Mouse (Mus musculus) stomach, embryonic 15.5 days (tissue): ENCODE results near the gene Scamp5. TPM values are rescaled to one million over a fixed set of nuclear protein-coding genes. Genes with fewer than 3 reads are reported as not detected.

Experiments
- ATAC-seq: fragments of 200-750 bp; cut with Nextera tagmentation; 2 replicates; pipeline ENCODE4 v1.8.0; 2017; ENCODE audit warnings: low read depth, moderate number of reproducible peaks, moderate TSS enrichment; ENCODE audit not compliant: insufficient read depth, low FRiP score
- H3K27ac ChIP-seq: fragments of 300-500 bp; sonication (generic); 2 replicates; pipeline ENCODE4 v1.5.1; 2015; ENCODE audit warnings: mild to moderate bottlenecking, inconsistent platforms
- H3K27me3 ChIP-seq: fragments of 300-500 bp; sonication (generic); replicated peaks from 2 replicates; pipeline ENCODE4 v1.6.1; 2015; ENCODE audit warnings: inconsistent platforms
- H3K36me3 ChIP-seq: fragments of 300-500 bp; sonication (generic); 2 replicates; pipeline ENCODE4 v1.6.1; 2015; ENCODE audit warnings: inconsistent platforms
- H3K4me1 ChIP-seq: fragments of 300-500 bp; sonication (generic); 2 replicates; pipeline ENCODE4 v1.6.1; 2015; ENCODE audit warnings: inconsistent platforms
- H3K4me2 ChIP-seq: fragments of 300-500 bp; sonication (generic); 2 replicates; pipeline ENCODE4 v1.6.1; 2015; ENCODE audit warnings: mild to moderate bottlenecking, inconsistent platforms
- H3K4me3 ChIP-seq: fragments of 300-500 bp; sonication (generic); replicated peaks from 2 replicates; pipeline ENCODE4 v1.5.1; 2015; ENCODE audit warnings: inconsistent platforms
- H3K9ac ChIP-seq: fragments of 300-500 bp; sonication (generic); 2 replicates; pipeline ENCODE4 v1.6.1; 2015; ENCODE audit warnings: inconsistent platforms
- H3K9me3 ChIP-seq: fragments of 300-500 bp; sonication (generic); 2 replicates; pipeline ENCODE4 v1.6.1; 2016; ENCODE audit warnings: inconsistent platforms
- WGBS: fragments of 180-500 bp; shearing (Covaris S2); methylation state at CpG from one replicate; pipeline ENCODE4 v1.1.7; 2015; 5-methylcytosine and 5-hydroxymethylcytosine counted together
- polyA plus RNA-seq: library from polyadenylated mRNA; unstranded; fragments of >200 nt; fragmentation: Nextera tagmentation; extraction: Ambion mirVana; gene quantifications from 2 replicates; pipeline ENCODE4 v1.2.1, GENCODE M21; 2015

Scamp5 gene
- polyA plus RNA-seq, 1 experiment from 2014 or later = 19.8 TPM

DNA sequence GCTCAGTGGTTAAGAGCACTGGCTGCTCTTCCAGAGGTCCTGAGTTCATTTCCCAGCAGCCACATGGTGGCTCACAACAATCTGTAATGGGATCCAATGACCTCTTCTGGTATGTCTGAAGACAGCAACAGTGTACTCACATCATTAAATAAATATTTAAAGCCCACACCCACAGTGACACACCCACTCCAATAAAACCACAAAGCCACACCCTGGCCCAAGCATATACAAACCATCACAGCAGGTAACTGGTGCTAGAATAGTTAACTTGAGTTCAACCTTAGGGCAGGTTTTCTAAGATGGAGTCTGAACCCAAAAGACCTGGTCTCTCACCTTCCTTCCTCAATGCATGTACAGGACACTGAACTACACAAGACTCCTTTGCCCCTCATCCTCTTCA is 27.1 kb upstream of the Scamp5 start:
- ATAC-seq = no peak
- H3K9me3 ChIP-seq = no peaks in the 10 kb centered on the region
- H3K4me3 ChIP-seq = no peak overlapping the region
- H3K27me3 ChIP-seq = peaks cover 4% of the 10 kb centered on the region
- no peak overlapping the region for H3K4me2 ChIP-seq
- no peak overlapping the region for H3K27ac ChIP-seq
- H3K9ac ChIP-seq = no peak overlapping the region
- H3K4me1 ChIP-seq = no peaks in the 10 kb centered on the region
- no peaks in the 10 kb centered on the region for H3K36me3 ChIP-seq

DNA sequence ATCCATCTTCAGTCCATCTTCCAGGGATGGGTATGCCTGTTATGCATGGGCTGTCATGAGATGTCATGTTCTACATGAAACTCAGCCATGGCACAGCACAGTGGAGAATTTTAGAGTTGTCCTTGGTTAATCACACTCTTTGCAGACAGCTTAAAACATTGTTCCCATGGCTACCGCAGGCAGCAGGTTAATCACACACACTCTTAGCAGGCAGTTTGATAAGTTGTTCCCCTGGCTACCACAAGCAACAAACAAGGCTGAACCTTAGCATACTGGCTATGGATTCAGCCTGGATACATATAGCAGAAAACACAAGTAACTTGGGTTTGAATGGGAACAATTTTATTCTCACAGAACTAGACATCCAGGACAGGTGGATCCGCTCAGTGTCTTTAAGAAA is 25.7 kb upstream of the Scamp5 start:
- Histone ChIP-seq H3K4me3 (no peak overlapping the region), H3K4me2 (no peak overlapping the region), H3K27ac (no peak overlapping the region), H3K27me3 (no peaks in the 10 kb centered on the region), H3K9me3 (no peaks in the 10 kb centered on the region), H3K4me1 (no peaks in the 10 kb centered on the region), H3K9ac (no peak overlapping the region), H3K36me3 (no peaks in the 10 kb centered on the region)
- 93% methylated on average over 2 of the region's 2 CpGs for WGBS
- no peak for ATAC-seq

DNA sequence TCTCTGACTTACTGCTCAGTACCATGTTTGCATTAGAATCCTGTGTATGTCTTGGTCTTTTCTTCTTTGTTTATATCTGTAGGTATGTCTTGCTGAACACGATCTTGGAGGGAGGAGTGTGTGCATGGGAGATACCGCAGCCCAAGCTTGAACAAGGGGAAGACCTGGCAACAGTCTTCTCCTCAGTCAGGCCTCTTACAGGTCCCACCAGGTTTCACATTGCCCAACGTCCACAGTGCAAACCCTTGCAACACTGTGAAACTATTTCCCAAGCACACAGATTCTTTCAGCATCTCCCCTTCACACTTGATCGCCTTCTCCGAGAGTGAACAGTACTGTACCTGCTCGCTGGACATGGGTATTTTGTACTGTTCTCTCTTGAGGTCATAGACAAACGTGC is 19.9 kb upstream of the Scamp5 start:
- Histone ChIP-seq H3K4me3 (no peak overlapping the region), H3K4me2 (no peak overlapping the region), H3K27ac (no peak overlapping the region), H3K27me3 (no peaks in the 10 kb centered on the region), H3K4me1 (no peaks in the 10 kb centered on the region), H3K9ac (no peak overlapping the region), H3K36me3 (no peaks in the 10 kb centered on the region), H3K9me3 (no peaks in the 10 kb centered on the region)
- 72% methylated on average over 7 of the region's 7 CpGs for WGBS
- ATAC-seq = no peak

DNA sequence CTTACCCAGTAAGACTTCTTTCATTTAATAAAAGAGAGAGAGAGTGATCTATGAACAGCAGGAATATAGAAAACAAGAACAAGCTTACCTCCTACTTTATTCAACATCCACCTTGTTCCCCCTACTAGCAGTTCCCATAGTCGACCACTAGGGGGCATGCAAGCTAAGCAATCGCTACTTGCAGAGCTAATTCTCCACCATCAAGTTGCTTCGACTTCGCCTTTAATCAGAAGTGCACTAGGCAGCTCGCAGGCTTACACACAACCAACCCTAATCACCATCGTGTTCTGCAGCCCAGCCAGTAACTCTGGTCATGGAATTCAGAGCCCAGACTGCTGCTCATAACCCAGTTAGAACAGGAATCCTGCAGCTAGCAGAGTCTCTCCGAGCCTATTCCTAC is 17.9 kb upstream of the Scamp5 start:
- Histone ChIP-seq H3K4me1 (no peaks in the 10 kb centered on the region), H3K9me3 (no peaks in the 10 kb centered on the region), H3K27ac (no peak overlapping the region), H3K4me2 (no peak overlapping the region), H3K27me3 (no peaks in the 10 kb centered on the region), H3K4me3 (no peak overlapping the region), H3K9ac (no peak overlapping the region), H3K36me3 (no peaks in the 10 kb centered on the region)
- ATAC-seq = no peak
- WGBS = 16% methylated on average over 7 of the region's 7 CpGs

DNA sequence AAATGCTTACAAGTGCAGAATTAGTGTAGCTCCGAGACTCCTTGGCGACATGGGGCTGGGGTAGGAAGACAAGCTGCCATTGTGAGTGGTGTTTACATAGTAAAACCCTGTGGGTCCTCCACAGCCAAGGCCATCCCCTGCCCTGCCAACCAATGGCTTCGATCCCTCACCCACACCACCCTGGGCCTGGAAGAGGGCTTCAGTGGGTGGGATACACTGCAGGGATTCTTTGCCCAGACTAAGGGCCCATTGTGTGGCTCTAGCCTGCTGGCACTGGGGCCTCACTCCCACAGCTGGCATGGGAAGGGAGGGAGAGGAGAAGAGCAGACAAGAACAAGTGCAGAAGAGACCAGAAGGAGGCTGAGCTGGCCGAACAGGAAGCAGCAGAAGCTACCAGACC is 1.1 kb upstream of the Scamp5 start:
- Histone ChIP-seq H3K27me3 (no peaks in the 10 kb centered on the region), H3K36me3 (no peaks in the 10 kb centered on the region), H3K9ac (no peak overlapping the region), H3K4me2 (no peak overlapping the region), H3K4me1 (peaks cover 8% of the 10 kb centered on the region), H3K27ac (no peak overlapping the region), H3K9me3 (no peaks in the 10 kb centered on the region), H3K4me3 (no peak overlapping the region)
- 68% methylated on average over 4 of the region's 4 CpGs for WGBS
- ATAC-seq = peak; percentile 12; the same call in 1 of the 2 replicates

DNA sequence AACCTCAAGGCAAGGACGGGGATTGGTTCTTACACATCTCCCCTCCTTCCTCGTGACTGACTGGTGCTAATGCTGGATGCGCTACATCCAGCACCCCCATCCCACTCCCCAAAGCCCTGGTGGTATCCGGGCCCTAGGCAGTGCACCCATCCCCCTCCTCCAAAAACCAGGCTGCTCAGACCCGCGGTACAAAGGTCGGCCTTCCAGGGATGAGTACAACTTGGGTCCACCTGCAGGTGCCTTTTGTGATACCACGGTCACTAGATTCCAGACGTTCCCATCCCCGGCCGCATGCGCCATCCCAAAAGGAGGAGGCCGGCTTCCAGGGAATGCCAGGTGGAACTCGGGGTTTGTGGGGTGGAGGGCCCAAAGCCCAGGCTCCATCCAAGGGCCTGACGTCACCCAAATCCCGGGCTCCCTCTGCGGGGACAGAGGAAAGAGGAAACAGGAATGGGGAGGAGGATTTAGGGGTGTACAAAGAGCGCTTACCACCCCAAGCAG is 539 bp downstream of the Scamp5 start:
- peak overlapping the region; percentile 72 for H3K4me3 ChIP-seq
- peak; percentile 24; the same call in 1 of the 2 replicates for ATAC-seq
- H3K27ac ChIP-seq = peak overlapping the region; percentile 16; the same call in 1 of the 2 replicates
- peak overlapping the region; percentile 86 for H3K4me2 ChIP-seq
- H3K9me3 ChIP-seq = no peaks in the 10 kb centered on the region
- no peaks in the 10 kb centered on the region for H3K27me3 ChIP-seq
- peaks cover 8% of the 10 kb centered on the region for H3K4me1 ChIP-seq
- H3K36me3 ChIP-seq = no peaks in the 10 kb centered on the region
- WGBS = 5% methylated on average over 18 of the region's 18 CpGs
- H3K9ac ChIP-seq = peak overlapping the region; percentile 49

DNA sequence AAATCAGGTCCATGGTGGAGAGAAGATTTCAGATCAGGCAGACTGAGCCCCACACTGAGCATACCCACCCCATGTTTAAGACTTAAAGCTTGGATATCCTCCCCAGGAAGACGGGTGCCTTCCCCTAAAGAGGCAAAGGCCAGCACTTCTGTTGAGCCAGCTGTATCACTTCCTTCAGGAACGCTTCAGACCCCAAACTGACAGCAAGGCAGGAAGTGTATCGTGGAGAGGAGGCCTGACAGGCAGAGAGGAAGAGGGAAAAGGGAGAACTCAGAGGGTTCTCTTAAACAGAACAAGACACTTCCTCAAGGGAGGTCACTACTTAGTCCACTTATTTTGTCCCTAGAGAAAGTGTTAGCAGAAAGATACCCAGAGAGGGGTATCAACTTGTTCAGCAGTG is 1.8 kb downstream of the Scamp5 start:
- no peaks in the 10 kb centered on the region for H3K36me3 ChIP-seq
- WGBS = 43% methylated on average over 3 of the region's 3 CpGs
- H3K9ac ChIP-seq = no peak overlapping the region
- no peaks in the 10 kb centered on the region for H3K9me3 ChIP-seq
- no peaks in the 10 kb centered on the region for H3K27me3 ChIP-seq
- H3K4me3 ChIP-seq = no peak overlapping the region
- ATAC-seq = no peak
- H3K27ac ChIP-seq = no peak overlapping the region
- H3K4me2 ChIP-seq = 0 out of 2 replicates have a peak overlapping the region, but pooled peaks have one; percentile 86
- H3K4me1 ChIP-seq = peaks cover 8% of the 10 kb centered on the region

DNA sequence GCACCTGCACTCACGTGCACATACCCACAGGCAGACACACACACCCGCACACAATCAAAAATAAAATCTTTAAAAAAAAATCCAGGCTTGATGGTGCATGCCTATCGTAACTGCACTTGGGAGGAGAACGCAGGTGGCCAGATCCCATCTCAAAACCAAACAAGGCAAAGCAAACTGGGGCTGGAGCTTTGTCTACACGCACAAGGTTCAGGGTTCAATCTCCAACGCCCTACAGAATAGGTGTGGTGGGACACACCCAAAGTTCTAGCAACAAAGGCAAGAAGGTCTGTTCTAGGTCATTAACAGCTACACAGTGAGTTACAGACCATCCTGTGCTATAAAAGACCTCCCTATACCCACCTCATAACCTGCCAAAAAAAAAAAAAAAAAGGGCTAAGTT is 5.0 kb downstream of the Scamp5 start:
- Histone ChIP-seq H3K9me3 (no peaks in the 10 kb centered on the region), H3K4me3 (no peak overlapping the region), H3K36me3 (no peaks in the 10 kb centered on the region), H3K4me1 (peaks cover 8% of the 10 kb centered on the region), H3K27ac (peak overlapping the region; percentile 70; the same call in 1 of the 2 replicates), H3K27me3 (no peaks in the 10 kb centered on the region), H3K9ac (no peak overlapping the region), H3K4me2 (no peak overlapping the region)
- ATAC-seq = peak; percentile 78
- 71% methylated on average over 6 of the region's 6 CpGs for WGBS

DNA sequence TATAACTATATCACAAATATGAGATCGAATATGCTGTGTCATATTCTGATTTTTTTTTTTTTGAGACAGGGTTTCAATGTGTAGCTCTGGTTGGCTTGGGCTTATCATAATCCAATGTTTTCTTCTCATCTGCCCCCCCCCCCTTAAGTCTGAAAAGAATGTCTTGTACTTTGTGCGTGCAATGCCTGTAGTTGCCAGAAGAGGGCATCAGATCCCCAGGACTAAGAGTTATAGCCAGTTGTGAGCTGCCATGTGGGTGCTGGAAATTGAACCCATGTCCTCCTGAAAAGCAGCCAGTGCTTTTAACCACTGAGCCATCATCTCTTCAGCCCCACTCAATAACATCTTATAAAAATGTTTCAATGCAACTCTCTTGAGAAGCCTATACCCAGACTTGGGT is 8.2 kb downstream of the Scamp5 start:
- H3K4me3 ChIP-seq = no peak overlapping the region
- H3K4me1 ChIP-seq = no peaks in the 10 kb centered on the region
- H3K27me3 ChIP-seq = no peaks in the 10 kb centered on the region
- no peak for ATAC-seq
- no peak overlapping the region for H3K4me2 ChIP-seq
- H3K9me3 ChIP-seq = no peaks in the 10 kb centered on the region
- no peaks in the 10 kb centered on the region for H3K36me3 ChIP-seq
- WGBS = 92% methylated on average over 2 of the region's 2 CpGs
- no peak overlapping the region for H3K9ac ChIP-seq
- H3K27ac ChIP-seq = no peak overlapping the region

DNA sequence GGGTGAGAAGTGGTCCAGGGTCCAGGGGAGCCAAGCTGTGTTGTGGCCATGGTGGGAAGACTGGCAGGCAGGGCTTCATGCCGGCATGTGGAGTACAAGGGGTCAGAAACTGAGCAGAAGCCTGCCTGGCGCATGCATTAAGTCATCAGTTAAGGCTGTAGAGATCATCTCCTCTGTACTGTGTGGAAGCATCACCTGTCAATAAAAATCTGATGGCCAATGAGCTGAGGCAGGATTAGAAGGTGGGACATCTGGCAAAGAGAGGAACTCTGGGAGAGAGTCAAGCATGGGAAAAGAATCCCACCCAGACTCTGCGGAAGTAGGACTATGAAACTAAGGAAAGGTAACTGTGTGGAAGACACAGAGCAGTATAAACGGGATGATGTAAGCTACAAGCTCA is 14.3 kb downstream of the Scamp5 start:
- H3K4me2 ChIP-seq = no peak overlapping the region
- H3K9ac ChIP-seq = no peak overlapping the region
- H3K36me3 ChIP-seq = no peaks in the 10 kb centered on the region
- no peak overlapping the region for H3K27ac ChIP-seq
- H3K9me3 ChIP-seq = no peaks in the 10 kb centered on the region
- no peaks in the 10 kb centered on the region for H3K27me3 ChIP-seq
- ATAC-seq = no peak
- no peak overlapping the region for H3K4me3 ChIP-seq
- no peaks in the 10 kb centered on the region for H3K4me1 ChIP-seq
- 86% methylated on average over 4 of the region's 4 CpGs for WGBS

DNA sequence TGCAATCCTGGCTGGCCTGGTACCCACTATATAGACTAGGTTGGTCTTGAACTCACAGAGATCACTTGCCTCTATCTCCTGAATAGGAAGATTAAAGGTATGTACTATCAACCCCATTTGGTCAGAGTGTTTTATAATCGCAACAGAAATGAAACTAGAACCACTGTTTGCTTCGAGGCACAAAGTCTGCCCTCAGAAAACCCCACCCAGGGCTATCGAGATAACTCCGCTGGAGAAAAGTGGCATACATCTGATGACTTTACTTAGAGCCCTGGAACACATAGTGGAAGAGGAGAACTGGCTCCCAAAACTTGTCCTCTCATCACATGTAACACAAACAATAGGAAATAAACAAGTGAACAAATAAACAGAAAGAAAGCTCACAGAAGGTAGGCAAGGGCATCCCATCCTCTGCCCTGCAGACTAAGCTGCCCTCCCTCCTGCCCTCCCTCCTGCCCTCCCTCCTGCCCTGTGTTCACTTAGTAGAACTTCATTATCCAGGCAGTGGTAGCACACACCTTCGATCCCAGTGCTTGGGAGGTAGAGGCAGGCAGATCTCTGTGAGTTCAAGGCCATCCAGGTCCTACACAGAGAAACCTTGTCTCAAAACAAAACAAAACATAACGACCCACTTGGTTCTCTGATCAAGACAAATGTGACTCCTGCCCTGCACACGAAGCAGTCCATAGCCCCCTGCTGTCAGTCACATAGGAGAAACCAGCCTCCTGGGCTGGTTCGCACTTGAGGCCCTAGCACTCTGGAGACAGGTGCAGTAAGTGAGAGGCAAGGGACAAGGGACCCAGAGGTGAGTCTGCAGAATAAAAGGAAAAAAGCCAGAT is 15.0 kb downstream of the Scamp5 start:
- H3K27me3 ChIP-seq = no peaks in the 10 kb centered on the region
- 68% methylated on average over 8 of the region's 8 CpGs for whole genome bisulfite sequencing
- H3K9me3 ChIP-seq = no peaks in the 10 kb centered on the region
- ATAC-seq = no peak
- no peak overlapping the region for H3K4me2 ChIP-seq
- no peak overlapping the region for H3K4me3 ChIP-seq
- H3K9ac ChIP-seq = no peak overlapping the region
- no peaks in the 10 kb centered on the region for H3K36me3 ChIP-seq
- no peaks in the 10 kb centered on the region for H3K4me1 ChIP-seq
- H3K27ac ChIP-seq = no peak overlapping the region

DNA sequence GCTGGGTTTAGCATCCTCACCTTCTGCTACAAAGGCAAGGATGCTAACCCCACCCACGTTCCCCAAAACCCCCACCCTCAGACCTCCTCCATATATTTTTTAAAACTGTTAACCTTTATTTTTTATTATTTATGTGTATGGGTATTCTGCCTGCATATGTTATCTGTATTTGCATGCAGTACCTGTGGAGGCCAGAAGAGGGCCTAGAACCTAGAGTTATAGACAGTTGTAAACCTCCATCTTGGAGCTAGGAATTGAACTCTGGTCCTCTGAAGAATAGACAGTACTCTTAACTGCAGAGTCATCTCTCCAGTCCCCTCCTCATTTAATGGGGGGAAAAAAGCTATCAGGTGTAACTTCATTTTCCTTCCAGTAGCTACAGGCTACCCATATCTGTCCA is 18.1 kb downstream of the Scamp5 start:
- no peak for ATAC-seq
- 59% methylated on average over 1 of the region's 1 CpGs for WGBS

More for the DNA sequence above, 18.1 kb downstream of the Scamp5 start:
- Histone ChIP-seq H3K36me3 (0 out of 2 replicates have a peak, but pooled peaks cover 4% of the 10 kb centered on the region), H3K27ac (no peak overlapping the region), H3K27me3 (no peaks in the 10 kb centered on the region), H3K9me3 (no peaks in the 10 kb centered on the region), H3K9ac (no peak overlapping the region), H3K4me2 (no peak overlapping the region), H3K4me1 (no peaks in the 10 kb centered on the region), H3K4me3 (no peak overlapping the region)
